Mouse (Mus musculus) regulatory T cell (primary cell): ENCODE measurements around the gene Hsf4.
"Not testable (repeated sequence)": the region's sequence is repeated elsewhere in the genome, so short reads cannot be mapped to it uniquely, and the experiment has no call there.

Experiments
- in situ Hi-C: fragments of 300-600 bp; cut with MboI, MseI; formaldehyde crosslinking; loops from one replicate; pipeline ENCODE4 v1.15.1; 2025; ENCODE audit warnings: high pct_unique_total_duplicates

Hsf4 gene

GRCm38 (mm10) chr8:105281821-105282220 is 12.2 kb downstream of the Hsf4 start:
- in situ Hi-C loops, result no loop called here

- in situ Hi-C loops, result no loop called here
Observed at GRCm38 (mm10) chr8:105282239-105282638, 12.6 kb downstream of the Hsf4 start.

- in situ Hi-C loops, result no loop called here
Observed at GRCm38 (mm10) chr8:105283074-105283473, 13.5 kb downstream of the Hsf4 start.

GRCm38 (mm10) chr8:105285514-105285913 is 15.9 kb downstream of the Hsf4 start:
- in situ Hi-C loops, result no loop called here

- in situ Hi-C loops, result no loop called here
Observed at GRCm38 (mm10) chr8:105286907-105287306, 17.3 kb downstream of the Hsf4 start.

GRCm38 (mm10) chr8:105288231-105288630 is 18.6 kb downstream of the Hsf4 start:
- in situ Hi-C loops, result no loop called here

- in situ Hi-C loops, result no loop called here
Observed at GRCm38 (mm10) chr8:105288958-105289732, 19.5 kb downstream of the Hsf4 start.

- in situ Hi-C loops, result no loop called here
Observed at GRCm38 (mm10) chr8:105289805-105290460, 20.3 kb downstream of the Hsf4 start, which contains the start of gene 4931428F04Rik. 4931428F04Rik (minus strand) TSS chr8:105289864.

- in situ Hi-C loops, result no loop called here
Observed at GRCm38 (mm10) chr8:105290554-105291314, 21.1 kb downstream of the Hsf4 start.

GRCm38 (mm10) chr8:105291364-105291763 is 21.8 kb downstream of the Hsf4 start:
- in situ Hi-C loops, result not testable (repeated sequence)

GRCm38 (mm10) chr8:105291802-105292201 is 22.2 kb downstream of the Hsf4 start:
- in situ Hi-C loops, result not testable (repeated sequence)

- in situ Hi-C loops, result no loop called here
Observed at GRCm38 (mm10) chr8:105292471-105292870, 22.9 kb downstream of the Hsf4 start.

- in situ Hi-C loops, result no loop called here
Observed at GRCm38 (mm10) chr8:105293405-105293804, 23.8 kb downstream of the Hsf4 start.

GRCm38 (mm10) chr8:105294776-105295175 is 25.2 kb downstream of the Hsf4 start:
- in situ Hi-C loops, result no loop called here

- in situ Hi-C loops, result no loop called here
Observed at GRCm38 (mm10) chr8:105295256-105295655, 25.7 kb downstream of the Hsf4 start.

- in situ Hi-C loops, result no loop called here
Observed at GRCm38 (mm10) chr8:105295895-105296573, 26.4 kb downstream of the Hsf4 start, which contains the start of gene Exoc3l. Exoc3l (minus strand) TSS chr8:105296101.

- in situ Hi-C loops, result no loop called here
Observed at GRCm38 (mm10) chr8:105297511-105298192, 28.1 kb downstream of the Hsf4 start, which contains the start of gene E2f4. E2f4 (plus strand) TSS chr8:105297663.

GRCm38 (mm10) chr8:105298351-105299252 is 29.0 kb downstream of the Hsf4 start:
- in situ Hi-C loops, result no loop called here

- in situ Hi-C loops, result no loop called here
Observed at GRCm38 (mm10) chr8:105299962-105300361, 30.4 kb downstream of the Hsf4 start.

GRCm38 (mm10) chr8:105303396-105303795 is 33.8 kb downstream of the Hsf4 start:
- in situ Hi-C loops, result no loop called here
